Mouse (Mus musculus): ENCODE data around the gene Cdkn1b. TPM values are rescaled to one million over a fixed set of nuclear protein-coding genes. Genes with fewer than 3 reads are reported as not detected.

Gene Cdkn1b
- total RNA-seq, 1 experiment from 2014 or later: 61.3 TPM

- 0 out of 2 replicates have a peak, but pooled peaks have one; percentile 1 for ATAC-seq (replicated peaks; ENCODE audit: low read depth, poor library complexity, severe bottlenecking)
Measured at GRCm38 (mm10) chr6:134927595-134928095, 7.4 kb downstream of the Cdkn1b start.

GRCm38 (mm10) chr6:134928096-134928888 is 8.1 kb downstream of the Cdkn1b start:
- peak; percentile 66 for ATAC-seq (replicated peaks; ENCODE audit: low read depth, poor library complexity, severe bottlenecking)

- ATAC-seq (replicated peaks; ENCODE audit: low read depth, poor library complexity, severe bottlenecking): peak; percentile 0; the same call in 1 of the 2 replicates
Measured at GRCm38 (mm10) chr6:134928889-134929310, 8.7 kb downstream of the Cdkn1b start.

- no peak for ATAC-seq (replicated peaks; ENCODE audit: low read depth, poor library complexity, severe bottlenecking)
Measured at GRCm38 (mm10) chr6:134929926-134930325, 9.7 kb downstream of the Cdkn1b start.

GRCm38 (mm10) chr6:134930383-134930782 is 10.2 kb downstream of the Cdkn1b start:
- ATAC-seq (replicated peaks; ENCODE audit: low read depth, poor library complexity, severe bottlenecking): no peak

- no peak for ATAC-seq (replicated peaks; ENCODE audit: low read depth, poor library complexity, severe bottlenecking)
Measured at GRCm38 (mm10) chr6:134931146-134931545, 10.9 kb downstream of the Cdkn1b start.

GRCm38 (mm10) chr6:134932486-134933206 is 12.4 kb downstream of the Cdkn1b start:
- no peak for ATAC-seq (replicated peaks; ENCODE audit: low read depth, poor library complexity, severe bottlenecking)

GRCm38 (mm10) chr6:134933207-134933558 is 13.0 kb downstream of the Cdkn1b start:
- ATAC-seq (replicated peaks; ENCODE audit: low read depth, poor library complexity, severe bottlenecking): no peak

GRCm38 (mm10) chr6:134934305-134934704 is 14.1 kb downstream of the Cdkn1b start:
- ATAC-seq (replicated peaks; ENCODE audit: low read depth, poor library complexity, severe bottlenecking): no peak

GRCm38 (mm10) chr6:134939781-134940180 is 19.6 kb downstream of the Cdkn1b start:
- ATAC-seq (replicated peaks; ENCODE audit: low read depth, poor library complexity, severe bottlenecking): no peak

GRCm38 (mm10) chr6:134943759-134944407 is 23.7 kb downstream of the Cdkn1b start:
- ATAC-seq (replicated peaks; ENCODE audit: low read depth, poor library complexity, severe bottlenecking): no peak

GRCm38 (mm10) chr6:134946054-134946453 is 25.9 kb downstream of the Cdkn1b start:
- no peak for ATAC-seq (replicated peaks; ENCODE audit: low read depth, poor library complexity, severe bottlenecking)

- ATAC-seq (replicated peaks; ENCODE audit: low read depth, poor library complexity, severe bottlenecking): no peak
Measured at GRCm38 (mm10) chr6:134946858-134947257, 26.7 kb downstream of the Cdkn1b start.

GRCm38 (mm10) chr6:134947311-134948087 is 27.3 kb downstream of the Cdkn1b start:
- ATAC-seq (replicated peaks; ENCODE audit: low read depth, poor library complexity, severe bottlenecking): peak; percentile 59

GRCm38 (mm10) chr6:134948522-134949061 is 28.4 kb downstream of the Cdkn1b start:
- no peak for ATAC-seq (replicated peaks; ENCODE audit: low read depth, poor library complexity, severe bottlenecking)

- no peak for ATAC-seq (replicated peaks; ENCODE audit: low read depth, poor library complexity, severe bottlenecking)
Measured at GRCm38 (mm10) chr6:134949241-134949640, 29.0 kb downstream of the Cdkn1b start.

GRCm38 (mm10) chr6:134951364-134951763 is 31.2 kb downstream of the Cdkn1b start:
- peak; percentile 50; the same call in 1 of the 2 replicates for ATAC-seq (replicated peaks; ENCODE audit: low read depth, poor library complexity, severe bottlenecking)

GRCm38 (mm10) chr6:134953976-134954375 is 33.8 kb downstream of the Cdkn1b start:
- ATAC-seq (replicated peaks; ENCODE audit: low read depth, poor library complexity, severe bottlenecking): no peak

GRCm38 (mm10) chr6:134956388-134956787 is 36.2 kb downstream of the Cdkn1b start:
- ATAC-seq (replicated peaks; ENCODE audit: low read depth, poor library complexity, severe bottlenecking): no peak

- no peak for ATAC-seq (replicated peaks; ENCODE audit: low read depth, poor library complexity, severe bottlenecking)
Measured at GRCm38 (mm10) chr6:134961286-134961685, 41.1 kb downstream of the Cdkn1b start.

Measured in common myeloid progenitor, adult 5-6 weeks (primary cell).